Mouse (Mus musculus): ENCODE data around the gene Pik3r1.

GRCm38 (mm10) chr13:101777851-101778250 is 9.8 kb upstream of the Pik3r1 start:
- no peak for TF ChIP-seq CTCF (IDR thresholded peaks at IDR 0.05; ENCODE audit: control insufficient read depth, insufficient read depth, insufficient read length)
- no peak for TF ChIP-seq USF1 (IDR thresholded peaks at IDR 0.05; ENCODE audit: low read depth)
- no peak for TF ChIP-seq CEBPB (IDR thresholded peaks at IDR 0.05; ENCODE audit: low read depth)
- TF ChIP-seq MYOD1 (IDR thresholded peaks at IDR 0.05; ENCODE audit: control insufficient read depth, insufficient read length, low read depth) = no peak
- no peak for TF ChIP-seq MAX (IDR thresholded peaks at IDR 0.05)
- TF ChIP-seq FOSL1 (IDR thresholded peaks at IDR 0.05; ENCODE audit: insufficient read depth, low read length, poor library complexity, severe bottlenecking) = no peak

All from C2C12 (cell line).